Mouse (Mus musculus) heart, adult 2 months (tissue): ENCODE results near the gene Lrrc8d.

Source experiments
- CTCF ChIP-seq: fragments of 200-600 bp; IDR thresholded peaks from 2 replicates; pipeline ENCODE4 v1.8.1; 2022; ENCODE audit warnings: antibody characterized with exemption, mild to moderate bottlenecking, moderate library complexity
- POLR2A ChIP-seq: fragments of 200-500 bp; IDR thresholded peaks from 2 replicates; pipeline ENCODE4 v1.6.1; 2011; ENCODE audit warnings: mild to moderate bottlenecking, low read depth, low read length, control low read depth; ENCODE audit not compliant: insufficient read depth

DNA sequence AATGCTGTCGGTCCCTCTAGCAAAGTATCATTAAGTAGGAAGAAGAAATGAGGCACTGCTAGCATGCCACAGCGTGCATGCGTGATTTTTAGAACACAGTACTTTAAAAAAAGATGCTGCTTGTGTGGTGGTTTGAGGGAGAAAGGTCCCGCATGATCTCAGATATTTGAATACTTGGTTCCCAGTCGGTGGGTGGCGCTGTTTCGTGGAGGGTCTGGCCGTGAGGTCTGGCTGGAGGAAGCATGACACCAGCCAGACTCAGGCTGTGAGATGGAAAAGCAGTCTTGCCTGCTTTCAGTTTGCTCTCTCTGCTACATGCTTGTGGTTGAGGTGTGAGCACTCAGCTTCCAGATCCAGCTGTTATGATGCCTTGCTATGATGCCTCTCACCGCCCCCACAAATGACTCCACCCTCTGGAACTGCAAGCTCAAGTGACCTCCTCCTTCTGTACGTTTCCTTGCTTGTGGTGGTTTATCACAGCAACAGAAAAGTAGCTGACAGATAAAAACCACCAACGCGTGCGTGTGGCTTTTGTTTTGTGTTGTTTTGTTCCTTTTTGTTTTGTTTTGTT lies 140.1 kb downstream of the Lrrc8d start:
- no peak for TF ChIP-seq POLR2A
- TF ChIP-seq CTCF, result no peak
